Mouse (Mus musculus) layer of hippocampus, postnatal 25 days (tissue): Measurements from ENCODE around the gene Rtkn. TPM values are rescaled to one million over a fixed set of nuclear protein-coding genes. Genes with fewer than 3 reads are reported as not detected.
A peak's percentile ranks its signal among the peaks of the same experiment; 100 is the strongest.

Source experiments
- DNase-seq, 2 experiments: peaks; one replicate each; pipeline ENCODE4 v3.0.0; 2022; ENCODE audit warnings: mixed read lengths in 2 of 2, low spot score in 1 of 2; ENCODE audit errors: extremely low spot score in 1 of 2
- total RNA-seq, 2 experiments: library from RNA; stranded (reverse); gene quantifications; 2 replicates each; pipeline ENCODE4 v1.2.3; 2021

Gene Rtkn
- total RNA-seq, result 10 to 100 TPM; 83.6 to 93.5 TPM

DNA sequence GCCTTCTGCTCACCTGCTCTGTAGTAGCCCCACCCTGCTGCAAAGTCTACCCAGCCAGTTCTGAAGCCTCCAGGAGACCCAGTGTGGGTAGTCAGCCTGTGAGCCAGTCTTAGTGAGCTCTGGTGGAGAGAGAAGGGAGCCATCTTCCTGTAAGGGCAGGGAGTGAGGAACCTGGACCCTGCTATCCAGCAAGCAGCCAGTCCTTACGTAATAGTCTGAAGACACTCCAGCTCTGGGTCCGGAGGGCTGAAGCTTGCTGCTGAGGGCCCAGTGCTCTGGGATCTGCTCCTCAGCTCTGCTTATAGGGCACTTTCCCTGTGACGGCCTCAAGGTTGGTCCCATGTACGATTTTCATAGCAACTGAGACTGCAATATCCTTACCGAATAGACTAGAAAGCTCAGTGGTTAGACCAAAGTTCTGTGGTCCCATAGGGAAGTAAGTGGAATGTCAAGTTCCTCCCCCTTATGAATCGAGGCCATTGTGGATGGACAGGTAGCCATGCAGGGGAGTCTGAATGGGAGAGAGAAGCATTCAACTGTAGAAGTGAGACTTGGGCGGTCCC lies at the start of gene Rtkn:
Gene Rtkn (plus strand): TSS at position 513 of the 563 bp plus-strand sequence.
- DNase-seq, result no peak

GRCm38 (mm10) chr6:83086121-83087035 lies 48.9 kb upstream of the Rtkn start, which contains the start of gene Lbx2:
Gene Lbx2, plus strand, starts transcription at chr6:83086367.
- DNase-seq, result no peak

GRCm38 (mm10) chr6:83087205-83087925 lies 47.9 kb upstream of the Rtkn start:
- DNase-seq, result no peak

DNA sequence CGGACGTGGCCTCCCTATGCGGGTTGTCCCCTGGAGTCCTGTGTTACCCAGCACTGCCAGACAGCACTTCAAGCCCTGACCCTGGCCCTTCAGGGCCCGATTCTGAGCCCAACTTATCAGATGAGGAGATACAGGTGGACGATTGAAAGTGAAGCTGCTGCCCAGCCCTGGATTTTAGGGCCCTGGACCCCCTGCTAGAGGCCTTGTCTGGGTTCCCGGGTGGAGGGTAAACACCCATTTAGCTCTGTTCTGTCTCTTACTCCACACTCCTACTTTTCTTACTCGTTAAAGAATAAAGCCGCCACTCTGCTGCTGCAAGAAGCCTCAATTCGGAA lies 47.4 kb upstream of the Rtkn start:
- no peak for DNase-seq

DNA sequence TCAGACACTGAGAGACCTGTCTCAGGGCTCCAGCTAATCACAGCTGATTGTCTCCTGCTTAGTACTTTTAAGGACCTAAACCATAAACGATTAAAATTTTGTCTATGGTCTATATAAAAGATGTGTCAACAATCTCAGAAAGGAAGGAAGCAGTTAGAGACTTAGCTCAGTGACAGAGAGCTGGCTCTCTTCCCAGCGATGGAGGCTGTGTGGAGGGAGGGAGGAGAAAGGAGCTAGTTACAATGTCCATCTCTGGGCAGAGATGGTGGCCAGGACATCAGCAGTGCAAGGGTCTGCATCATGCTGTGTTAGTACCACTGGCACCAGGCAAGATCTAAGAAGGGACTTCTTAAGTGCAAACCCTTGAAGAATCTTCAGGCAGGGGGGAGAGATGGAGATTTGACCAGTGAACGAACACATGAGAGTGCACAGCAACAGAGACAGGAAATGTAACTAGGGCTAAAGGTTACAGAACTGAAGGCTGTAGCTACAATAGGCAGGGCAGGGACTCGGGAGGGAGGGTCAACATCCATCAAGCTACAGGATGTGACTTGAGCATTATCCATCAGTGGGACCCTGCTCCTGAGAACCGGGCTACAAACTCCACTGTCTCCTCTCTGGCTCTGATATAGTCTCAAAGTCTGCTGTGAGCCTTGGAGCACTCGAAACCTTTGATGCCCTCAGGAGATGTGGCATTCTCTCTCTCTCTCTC lies 42.7 kb upstream of the Rtkn start:
- no peak for DNase-seq

DNA sequence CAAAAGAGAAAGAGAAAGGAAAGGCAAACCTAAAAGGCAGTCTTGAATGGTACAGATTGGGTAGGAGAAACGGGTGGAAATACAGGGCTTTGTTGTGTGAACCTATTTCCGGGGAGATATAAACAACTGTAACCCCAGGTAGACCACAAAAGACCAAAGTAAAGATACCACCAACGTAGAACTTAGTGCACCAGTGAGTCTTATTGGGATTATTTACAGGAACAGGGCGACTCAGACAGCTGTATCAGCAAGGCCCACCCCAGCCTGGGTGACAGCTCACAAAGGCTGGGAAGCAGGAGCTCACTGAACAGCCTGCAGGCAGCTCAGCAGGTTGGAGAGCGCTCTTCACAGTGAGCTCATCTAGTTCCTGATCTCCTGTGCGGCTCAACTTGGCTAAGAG lies 39.3 kb upstream of the Rtkn start:
- no peak for DNase-seq

- DNase-seq, result no peak
Observed at GRCm38 (mm10) chr6:83098411-83098810, 36.9 kb upstream of the Rtkn start.

DNA sequence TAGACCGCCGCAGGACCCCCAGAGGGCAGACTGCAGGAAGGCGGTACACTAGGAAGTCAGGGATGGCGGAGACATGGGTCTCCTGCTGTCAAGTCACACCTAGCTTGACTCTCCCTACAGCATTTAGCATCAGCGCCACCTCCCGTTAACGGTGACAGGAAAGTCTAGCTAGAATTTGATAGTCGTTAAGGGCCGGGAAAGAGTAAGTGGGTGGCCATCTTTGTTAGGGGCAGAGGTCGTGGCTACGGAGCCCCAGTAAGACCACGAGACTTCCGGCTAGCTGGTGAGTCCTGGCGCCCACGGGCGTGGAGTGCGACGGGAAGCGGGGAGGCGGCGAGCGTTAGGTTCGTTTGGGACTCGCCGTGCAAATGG lies 34.0 kb upstream of the Rtkn start, which contains the start of the genes Ccdc142 and Gm42688:
Gene Ccdc142 (plus strand): TSS at position 286 of the 372 bp plus-strand sequence.
Gene Gm42688 (plus strand): TSS at position 302 of the 372 bp plus-strand sequence.
- peak; percentile 72 to 73 for DNase-seq

- DNase-seq, result peak; percentile 43 to 55
Observed at GRCm38 (mm10) chr6:83101688-83102556, 33.3 kb upstream of the Rtkn start.

- DNase-seq, result no peak
Observed at GRCm38 (mm10) chr6:83103130-83103650, 32.1 kb upstream of the Rtkn start.

- DNase-seq, result no peak
Observed at GRCm38 (mm10) chr6:83104158-83104557, 31.1 kb upstream of the Rtkn start.

GRCm38 (mm10) chr6:83107566-83108400 lies 27.5 kb upstream of the Rtkn start:
- DNase-seq, result peak; percentile 60 to 70

GRCm38 (mm10) chr6:83108762-83109668 lies 26.2 kb upstream of the Rtkn start, which contains the start of gene Mrpl53:
Gene Mrpl53, plus strand, starts transcription at chr6:83109040.
- peak; percentile 76 to 82 for DNase-seq

DNA sequence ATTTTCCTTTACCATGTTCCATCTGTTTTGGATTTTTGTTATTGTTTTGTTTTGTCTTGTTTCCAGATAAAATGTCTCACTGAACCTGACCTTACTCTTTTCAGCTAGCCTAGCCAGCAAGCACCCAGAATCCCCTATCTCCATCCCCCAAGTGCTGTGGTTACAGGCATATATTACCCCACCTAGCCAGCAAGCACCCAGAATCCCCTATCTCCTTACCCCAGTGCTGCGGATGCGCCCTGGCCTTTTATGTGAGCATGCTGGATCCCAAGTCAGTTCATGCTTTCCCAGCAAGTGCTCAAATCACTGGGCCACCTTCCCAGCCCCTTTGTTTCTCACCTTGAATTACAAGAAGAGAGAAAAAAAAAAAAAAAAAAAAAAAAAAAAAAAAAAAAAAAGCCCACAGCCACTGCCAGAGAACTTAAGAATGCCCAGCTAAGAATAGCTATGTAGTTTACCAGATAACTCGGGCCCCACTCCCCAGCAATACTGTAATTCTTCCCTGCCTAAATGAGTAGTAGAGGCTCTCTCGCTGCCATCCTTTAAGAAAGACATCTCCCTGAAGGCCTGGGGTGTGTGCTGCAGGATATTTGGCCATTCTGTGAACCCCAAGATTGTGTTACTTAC lies 23.6 kb upstream of the Rtkn start:
- DNase-seq, result no peak

DNA sequence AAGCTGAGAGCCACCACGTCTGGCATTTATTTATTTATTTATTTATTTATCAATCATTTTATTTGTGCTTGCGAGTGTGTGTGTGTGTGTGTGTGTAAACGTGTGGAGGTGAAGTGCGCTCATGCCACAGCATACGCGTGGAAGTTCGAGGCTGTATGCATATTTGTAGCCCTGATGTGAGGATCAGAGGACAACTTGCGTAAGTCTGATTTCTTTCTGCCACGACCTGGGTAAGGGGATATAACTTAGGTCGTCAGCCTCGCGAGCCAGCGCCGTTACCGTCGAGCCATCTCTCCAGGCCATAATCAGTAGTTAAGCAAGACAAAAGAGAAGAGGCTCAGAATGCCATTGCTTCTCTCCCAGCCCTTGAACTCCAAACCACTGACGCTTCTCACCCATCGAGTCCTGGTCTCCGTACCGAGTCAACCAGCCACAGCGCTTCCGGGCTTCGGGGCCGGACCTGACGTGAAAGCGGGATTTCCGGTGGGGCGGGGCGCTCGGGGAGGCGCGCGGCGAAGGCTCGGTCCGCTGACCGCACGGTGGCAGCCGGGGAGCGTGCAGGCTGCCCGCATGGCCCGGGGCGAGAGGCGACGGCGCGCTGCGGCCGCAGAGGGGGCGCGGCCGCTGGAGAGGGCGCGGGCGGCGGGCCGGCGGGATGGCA lies 20.1 kb upstream of the Rtkn start, which contains the start of gene Mogs:
Gene Mogs (plus strand): TSS at position 486 of the 661 bp plus-strand sequence.
- peak; percentile 85 to 88 for DNase-seq

GRCm38 (mm10) chr6:83115682-83116372 lies 19.4 kb upstream of the Rtkn start:
- DNase-seq, result no peak
